Mouse (Mus musculus) regulatory T cell (primary cell): ENCODE measurements around the gene Diras2.

ENCODE experiments used
- in situ Hi-C: fragments of 300-600 bp; cut with MboI, MseI; formaldehyde crosslinking; loops from one replicate; pipeline ENCODE4 v1.15.1; 2025; ENCODE audit warnings: high pct_unique_total_duplicates

Gene Diras2

DNA sequence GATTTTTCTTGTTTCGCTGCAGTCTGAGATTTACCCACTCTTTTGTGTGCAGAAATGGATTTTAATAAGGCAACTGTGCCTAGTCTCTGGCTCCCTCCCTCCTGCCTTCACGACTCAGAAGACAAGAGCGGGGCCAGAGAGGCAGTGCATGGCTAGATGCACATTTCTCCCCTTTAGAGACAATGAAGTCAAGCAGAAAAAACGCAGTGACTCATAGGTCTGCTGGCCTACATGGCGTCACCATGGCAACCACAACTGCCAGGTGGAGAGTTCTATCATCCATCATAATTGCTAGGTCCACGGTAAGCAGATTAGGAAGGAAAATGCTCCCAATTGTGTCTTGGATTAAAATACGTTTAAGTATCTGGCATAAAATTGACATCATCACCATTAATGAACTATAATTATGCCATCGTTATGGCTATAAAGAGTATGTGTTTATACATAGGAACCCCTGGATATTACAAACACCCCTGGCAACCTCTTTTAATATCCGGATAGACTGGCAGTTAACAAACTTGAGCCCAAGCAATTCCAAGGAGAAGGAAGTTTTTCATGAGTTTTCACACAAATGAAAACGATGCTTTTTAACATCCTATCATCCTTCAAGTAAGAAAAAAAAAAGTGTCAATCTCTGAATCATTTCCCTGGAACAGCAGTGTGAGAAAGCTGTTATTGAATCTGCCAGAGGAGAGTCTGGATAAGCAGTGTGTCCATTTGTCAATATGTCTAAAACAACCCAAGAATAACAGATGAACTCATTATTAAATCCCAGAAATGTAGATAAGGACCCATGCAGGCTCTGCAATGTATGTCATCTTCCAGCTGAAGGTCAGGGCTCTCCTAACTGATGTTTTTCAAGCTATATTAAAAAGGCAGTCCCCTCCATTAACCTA, 61.0 kb downstream of the Diras2 start:
- in situ Hi-C loops: no loop called here

DNA sequence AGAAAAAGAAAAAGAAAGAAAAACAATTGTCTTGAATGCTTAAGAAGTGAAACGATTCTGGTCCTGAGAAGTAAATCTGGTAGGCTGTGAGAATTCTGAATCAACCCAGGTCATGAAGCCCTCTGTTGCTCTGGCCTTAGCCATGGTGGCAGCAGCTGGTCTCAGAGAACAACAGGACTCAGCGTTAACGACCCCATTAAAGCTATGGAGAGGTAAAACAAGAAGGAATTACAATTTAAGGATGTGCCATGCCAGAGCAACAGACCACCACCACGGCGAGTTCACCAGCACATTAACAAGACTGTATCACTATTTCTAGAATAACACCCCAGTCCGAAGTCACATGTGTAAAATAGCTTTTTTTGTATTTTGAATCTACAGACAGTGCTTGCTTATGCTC, 65.9 kb downstream of the Diras2 start:
- in situ Hi-C loops: no loop called here

DNA sequence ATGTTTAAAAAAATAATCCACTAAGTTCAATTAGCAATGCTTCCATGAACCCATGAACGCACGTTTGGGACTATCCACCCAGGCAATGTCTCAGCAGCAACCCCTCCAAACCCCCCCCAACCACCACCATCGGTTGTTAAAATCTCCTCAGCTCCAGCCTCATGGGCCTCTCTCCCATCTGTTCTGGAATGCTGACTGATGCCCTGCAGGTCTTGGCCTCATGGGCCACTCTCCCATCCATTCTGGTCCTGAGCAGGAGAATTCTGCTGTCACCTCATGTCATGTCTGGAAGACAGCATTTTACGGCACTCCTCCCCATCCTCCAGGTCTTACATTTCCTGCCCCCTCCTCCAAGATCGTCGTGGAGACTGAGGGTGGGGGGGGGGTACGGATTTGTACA, 71.1 kb downstream of the Diras2 start:
- in situ Hi-C loops: no loop called here

DNA sequence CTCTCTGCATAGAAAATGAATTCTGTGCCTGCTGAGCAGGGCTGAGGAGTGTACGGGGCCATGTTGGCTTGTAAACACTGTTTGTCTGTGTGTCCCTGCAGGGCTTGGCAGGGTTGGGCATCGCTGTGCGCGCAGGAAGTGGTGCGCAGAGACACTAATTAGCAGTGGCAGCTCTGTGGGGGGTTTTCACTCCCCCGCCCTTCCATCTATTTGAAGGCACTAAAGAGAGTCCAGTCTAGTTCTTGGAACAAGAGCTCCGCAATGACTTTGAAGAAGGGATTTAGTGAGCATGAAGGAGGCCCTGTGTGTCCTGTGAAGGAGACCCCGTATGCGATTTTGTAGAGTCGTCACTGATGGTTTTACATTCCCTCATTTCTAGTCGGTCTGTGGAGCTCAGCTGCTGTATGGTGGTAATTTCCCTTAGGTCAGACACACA, 73.2 kb downstream of the Diras2 start:
- in situ Hi-C loops: no loop called here

DNA sequence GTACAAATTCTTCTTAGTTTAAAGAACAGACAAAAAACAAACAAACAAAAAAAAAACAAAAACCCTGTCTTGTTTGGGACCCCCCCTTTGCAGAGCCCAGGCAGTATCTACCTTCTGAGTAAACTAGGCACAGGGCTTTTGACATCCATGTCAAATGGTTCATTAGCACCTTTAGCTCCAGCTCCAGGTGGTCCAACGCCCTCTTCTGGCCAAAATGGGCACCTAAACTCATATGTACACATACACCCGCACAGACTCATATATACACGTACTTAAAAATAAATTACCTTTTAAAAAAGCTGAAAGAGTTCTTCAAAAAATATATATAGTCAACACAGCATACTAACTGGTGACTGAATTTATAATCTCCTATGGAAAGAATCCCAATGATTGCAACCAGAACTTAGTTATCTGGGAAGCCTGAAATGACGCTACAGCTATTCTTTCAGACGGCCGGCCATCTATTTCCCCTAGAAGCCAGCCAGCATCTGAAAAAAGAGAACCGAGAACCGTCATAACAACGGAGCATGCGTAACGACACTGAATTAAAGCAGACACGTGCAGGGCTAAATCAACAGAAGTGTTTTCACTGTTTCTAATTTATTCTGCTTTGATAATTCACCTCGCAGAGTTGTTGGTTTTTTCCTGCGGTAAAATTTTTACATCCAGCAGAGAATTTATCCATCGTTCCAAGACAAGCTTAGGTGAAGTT, 73.7 kb downstream of the Diras2 start:
- in situ Hi-C loops: no loop called here

DNA sequence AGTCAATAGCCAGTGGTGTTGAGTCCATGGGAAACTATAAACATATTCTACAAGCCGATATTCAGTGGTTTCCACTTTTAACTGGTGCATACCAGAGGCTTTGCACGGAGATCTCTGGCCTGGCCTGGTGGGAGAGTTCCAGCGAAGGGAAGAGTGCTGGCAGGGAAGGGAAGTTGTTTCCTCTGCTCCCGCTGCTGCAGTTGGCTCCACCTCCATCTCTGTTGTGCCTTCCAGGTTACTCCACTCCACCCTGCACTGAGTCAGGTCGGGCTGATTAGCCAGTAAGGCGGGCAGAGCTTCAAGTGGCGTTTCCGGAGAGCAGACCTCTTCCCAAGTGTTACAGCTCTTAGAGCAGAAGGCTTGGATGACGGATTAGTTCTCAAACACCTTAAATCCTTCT, 75.8 kb downstream of the Diras2 start:
- in situ Hi-C loops: no loop called here

DNA sequence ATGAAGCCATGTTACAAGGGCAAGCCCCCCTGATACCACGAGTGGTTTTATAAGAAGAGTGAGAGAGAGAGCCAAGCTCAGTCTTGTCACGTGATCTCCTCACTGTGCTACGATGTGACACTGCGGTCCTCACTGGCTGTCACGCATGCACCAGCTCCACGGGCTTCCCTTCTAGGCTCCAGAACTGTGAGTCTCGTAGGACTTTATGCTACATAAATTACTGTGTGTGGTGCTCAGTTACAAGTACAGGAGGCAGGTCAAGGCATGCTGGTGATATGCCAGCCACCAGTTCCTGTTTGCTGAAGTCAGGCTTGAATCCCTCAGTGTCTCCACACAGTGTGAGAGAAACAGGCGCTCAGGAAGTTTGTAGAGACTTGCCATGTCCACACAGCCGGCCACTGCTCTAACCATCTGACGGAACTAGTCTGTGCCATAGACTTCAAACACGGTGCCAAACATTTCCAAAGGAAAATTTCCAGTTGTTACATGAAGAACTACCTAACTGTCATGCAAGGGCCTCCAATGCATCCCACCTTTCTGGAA, 76.3 kb downstream of the Diras2 start:
- in situ Hi-C loops: no loop called here
